Comparison of ENCODE assay signal across 24 mouse cellular contexts in genomic region chr12:83430207-83430606, GRCm38 (mm10). TPM values are rescaled to one million over a fixed set of nuclear protein-coding genes. Genes with fewer than 3 reads are reported as not detected.
DNase-seq lines count a peak whose midpoint lies in the region; ATAC-seq and TF ChIP-seq lines count a peak whose summit lies in the region.
"Had no signal": no experiment of that assay in that cellular context is flagged by ENCODE, and none has a peak within 500 bp of the region (broad histone marks: within the 10 kb centered on the region; RNA-seq: fewer than 3 reads in every experiment).

No protein-coding gene starts in this region.

- TF ChIP-seq POLR2A in kidney, adult 2 months (IDR thresholded peaks at IDR 0.05; ENCODE audit: low read depth, low read length), result no peak
- no peak for TF ChIP-seq POLR2A in small intestine, adult 2 months (IDR thresholded peaks at IDR 0.05; ENCODE audit: low read depth, low read length)

- no peak overlapping the region for H3K27ac ChIP-seq in kidney, adult 2 months (ENCODE audit: insufficient read depth, low read depth, low read length)
- peak overlapping the region; percentile 27 for H3K27ac ChIP-seq in liver, embryonic 13.5 days
- H3K27ac ChIP-seq in intestine, postnatal 0 days (ENCODE audit: low read depth, low read length), result peak overlapping the region; percentile 58; the same call in 1 of the 2 replicates
- peak overlapping the region; percentile 74 for H3K27ac ChIP-seq in small intestine, adult 2 months (ENCODE audit: insufficient read depth, low read depth, low read length)
- H3K27ac ChIP-seq: embryonic facial prominence, embryonic 15.5 days; forebrain, embryonic 10.5 days; forebrain, embryonic 15.5 days; heart, adult 2 months; heart, embryonic 15.5 days had no signal

- no peaks in the 10 kb centered on the region for H3K9me3 ChIP-seq in liver, embryonic 13.5 days (replicated peaks)
- H3K9me3 ChIP-seq in intestine, postnatal 0 days (ENCODE audit: control insufficient read depth), result no peaks in the 10 kb centered on the region
- H3K9me3 ChIP-seq: embryonic facial prominence, embryonic 15.5 days; forebrain, embryonic 10.5 days; forebrain, embryonic 15.5 days; G1E; heart, embryonic 15.5 days had no signal

- peak; percentile 21 for DNase-seq in kidney, adult 2 months
- no peak for DNase-seq in kidney, postnatal 10 days
- no peak for DNase-seq in liver, embryonic 13.5 days
- no peak for DNase-seq in liver
- DNase-seq in left cerebral cortex, adult 18-20 months (ENCODE audit: low spot score in 2 of 2), result no peak
- DNase-seq: adrenal gland, postnatal 10 days; B cell, adult 2 months; cerebellum, adult 11 months; cerebellum, adult 8-10 months; cerebellum, postnatal 14 days; embryo, embryonic 11 days; gastrocnemius, postnatal 14 days; heart, adult 2 months; heart, postnatal 14 days had no signal

- no peak for TF ChIP-seq CTCF in kidney, adult 2 months (conservative IDR thresholded peaks at IDR 0.05; ENCODE audit: insufficient read depth, insufficient read length, low read depth, low read length)
- no peak for TF ChIP-seq CTCF in intestine, postnatal 0 days (IDR thresholded peaks at IDR 0.05; ENCODE audit: low read depth)
- no peak for TF ChIP-seq CTCF in small intestine, adult 2 months (IDR thresholded peaks at IDR 0.05; ENCODE audit: extremely low read depth, insufficient read length, insufficient replicate concordance, low read depth, low read length)

- no peaks in the 10 kb centered on the region for H3K27me3 ChIP-seq in kidney, adult 2 months (replicated peaks; ENCODE audit: control insufficient read depth, insufficient read depth, low read length)
- no peaks in the 10 kb centered on the region for H3K27me3 ChIP-seq in liver, embryonic 13.5 days
- no peaks in the 10 kb centered on the region for H3K27me3 ChIP-seq in intestine, postnatal 0 days (replicated peaks; ENCODE audit: control insufficient read depth, insufficient read depth, low read length)
- no peaks in the 10 kb centered on the region for H3K27me3 ChIP-seq in small intestine, adult 2 months (ENCODE audit: control insufficient read depth, insufficient read depth, low read length)
- H3K27me3 ChIP-seq: embryonic facial prominence, embryonic 15.5 days; forebrain, embryonic 15.5 days; heart, embryonic 15.5 days had no signal

- H3K36me3 ChIP-seq in kidney, adult 2 months (ENCODE audit: control insufficient read depth, insufficient read depth, low read length), result no peaks in the 10 kb centered on the region
- no peaks in the 10 kb centered on the region for H3K36me3 ChIP-seq in liver, embryonic 13.5 days
- H3K36me3 ChIP-seq in intestine, postnatal 0 days (ENCODE audit: control insufficient read depth, insufficient read depth), result no peaks in the 10 kb centered on the region
- no peaks in the 10 kb centered on the region for H3K36me3 ChIP-seq in small intestine, adult 2 months (ENCODE audit: control insufficient read depth, insufficient read depth, low read length)
- H3K36me3 ChIP-seq: embryonic facial prominence, embryonic 15.5 days; forebrain, embryonic 10.5 days; forebrain, embryonic 15.5 days; heart, embryonic 15.5 days had no signal

- no peak overlapping the region for H3K9ac ChIP-seq in liver, embryonic 13.5 days
- no peak overlapping the region for H3K9ac ChIP-seq in intestine, postnatal 0 days (ENCODE audit: low read depth, low read length)
- H3K9ac ChIP-seq: embryonic facial prominence, embryonic 15.5 days; forebrain, embryonic 15.5 days; heart, embryonic 15.5 days had no signal

- H3K4me3 ChIP-seq in kidney, adult 2 months (ENCODE audit: insufficient read depth, low read depth, low read length), result no peak overlapping the region
- H3K4me3 ChIP-seq in liver, embryonic 13.5 days (replicated peaks), result no peak overlapping the region
- H3K4me3 ChIP-seq in intestine, postnatal 0 days (ENCODE audit: low read depth, low read length), result no peak overlapping the region
- no peak overlapping the region for H3K4me3 ChIP-seq in small intestine, adult 2 months (ENCODE audit: low read depth, low read length)
- H3K4me3 ChIP-seq: embryonic facial prominence, embryonic 15.5 days; erythroblast, embryonic 14.5 days; forebrain, embryonic 10.5 days; forebrain, embryonic 15.5 days; heart, adult 2 months; heart, embryonic 15.5 days had no signal

- WGBS in kidney, adult 2 months, result 69% methylated on average over 5 of the region's 5 CpGs
- 54% methylated on average over 5 of the region's 5 CpGs for WGBS in liver, embryonic 13.5 days (ENCODE audit: insufficient replicate concordance)
- WGBS in intestine, postnatal 0 days, result 50% methylated on average over 5 of the region's 5 CpGs
- 41% methylated on average over 5 of the region's 5 CpGs for WGBS in small intestine, adult 2 months

- no peak overlapping the region for H3K4me2 ChIP-seq in liver, embryonic 13.5 days
- no peak overlapping the region for H3K4me2 ChIP-seq in intestine, postnatal 0 days (replicated peaks; ENCODE audit: low read depth)
- H3K4me2 ChIP-seq: embryonic facial prominence, embryonic 15.5 days; forebrain, embryonic 15.5 days; heart, embryonic 11.5 days; heart, embryonic 15.5 days had no signal

- H3K4me1 ChIP-seq in kidney, adult 2 months (ENCODE audit: control insufficient read depth, insufficient read depth, low read length), result no peaks in the 10 kb centered on the region
- H3K4me1 ChIP-seq in liver, embryonic 13.5 days (replicated peaks), result peaks cover 54% of the 10 kb centered on the region
- no peaks in the 10 kb centered on the region for H3K4me1 ChIP-seq in intestine, postnatal 0 days (replicated peaks; ENCODE audit: control insufficient read depth, insufficient read depth, low read length)
- H3K4me1 ChIP-seq in small intestine, adult 2 months (ENCODE audit: control insufficient read depth, insufficient read depth, insufficient read length, low read length), result peaks cover 17% of the 10 kb centered on the region

- ATAC-seq in liver, embryonic 13.5 days (ENCODE audit: low read depth), result no peak
- ATAC-seq in intestine, postnatal 0 days, result peak; percentile 76
- ATAC-seq: CD4-positive, CD25-positive, alpha-beta regulatory T cell, adult 4 months; forebrain, embryonic 15.5 days had no signal

RNA-seq across cellular contexts. Expression of gene Dpf3, which starts 57.3 kb away (rescaled TPM):
- 4.0 TPM in 2 replicates for polyA plus RNA-seq in kidney, adult 2 months (2012; rRNA removed)
- 6.6 and 7.0 TPM in 2 replicates for polyA plus RNA-seq in liver, embryonic 13.5 days (2015; fragmentation: Nextera tagmentation; extraction: Ambion mirVana)
- 5.1 and 5.9 TPM in 2 replicates for polyA plus RNA-seq in intestine, postnatal 0 days (2015; fragmentation: Nextera tagmentation; extraction: Ambion mirVana)
- polyA plus RNA-seq in small intestine, adult 2 months (2012; rRNA removed), result 1.7 and 10.0 TPM in 2 replicates
- 1 to 10 TPM; 4.9 to 5.6 TPM for total RNA-seq in left cerebral cortex, adult 18-20 months (2021)
